Mouse (Mus musculus): ENCODE measurements around the gene Chst12.

The Chst12 gene

DNA sequence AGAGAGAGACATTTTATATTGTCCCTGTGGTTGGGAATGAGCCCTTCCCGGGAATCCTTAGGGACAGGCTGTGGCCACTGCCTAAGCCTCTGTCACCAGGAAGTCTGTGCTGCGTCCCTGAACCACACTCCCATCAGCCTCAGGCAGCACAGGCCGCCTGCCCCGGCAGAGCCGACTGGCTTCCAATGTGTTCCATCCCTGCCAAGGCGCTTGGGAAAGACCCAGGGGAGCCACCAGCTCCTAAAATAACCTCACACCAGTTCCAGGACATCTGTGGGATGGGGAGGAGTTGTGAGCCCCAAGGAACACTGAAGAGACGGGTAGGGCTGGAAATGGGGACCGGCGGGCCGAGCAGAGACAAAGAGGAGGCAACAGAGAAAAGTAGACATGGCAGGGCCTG, 66.3 kb downstream of the Chst12 start:
- peak; percentile 99 for DNase-seq

- DNase-seq, result peak; percentile 99
Measured at GRCm38 (mm10) chr5:140572611-140573010, 67.3 kb downstream of the Chst12 start.

Data from heart, adult 11 months (tissue).